Mouse (Mus musculus): ENCODE measurements around the gene Gm28036.

- TF ChIP-seq POLR2A (IDR thresholded peaks at IDR 0.05; ENCODE audit: low read depth, low read length) (no peak), CTCF (conservative IDR thresholded peaks at IDR 0.05; ENCODE audit: insufficient read depth, insufficient read length, low read depth, low read length) (no peak)
These were observed 61.5 kb downstream of the Gm28036 start, which contains the start of gene Spag4 for GRCm38 (mm10) chr2:156065099-156066041.
